Mouse (Mus musculus) megakaryocyte, embryonic 14.5 days (primary cell): ENCODE data around the gene Abcb11.
"Not testable (repeated sequence)": the region's sequence is repeated elsewhere in the genome, so short reads cannot be mapped to it uniquely, and the experiment has no call there.

ENCODE experiments used
- FLI1 ChIP-seq: IDR thresholded peaks from 2 replicates; pipeline ENCODE4 v1.6.1; 2012; ENCODE audit warnings: low read length, inconsistent platforms, mixed read lengths
- GATA1 ChIP-seq: IDR thresholded peaks from 3 replicates; pipeline ENCODE4 v1.6.1; 2012; ENCODE audit warnings: mixed read lengths, low read length, inconsistent platforms, borderline replicate concordance

GRCm38 (mm10) chr2:69331523-69331922 lies 10.9 kb downstream of the Abcb11 start:
- not testable (repeated sequence) for TF ChIP-seq GATA1, FLI1
